In the genomic region with DNA sequence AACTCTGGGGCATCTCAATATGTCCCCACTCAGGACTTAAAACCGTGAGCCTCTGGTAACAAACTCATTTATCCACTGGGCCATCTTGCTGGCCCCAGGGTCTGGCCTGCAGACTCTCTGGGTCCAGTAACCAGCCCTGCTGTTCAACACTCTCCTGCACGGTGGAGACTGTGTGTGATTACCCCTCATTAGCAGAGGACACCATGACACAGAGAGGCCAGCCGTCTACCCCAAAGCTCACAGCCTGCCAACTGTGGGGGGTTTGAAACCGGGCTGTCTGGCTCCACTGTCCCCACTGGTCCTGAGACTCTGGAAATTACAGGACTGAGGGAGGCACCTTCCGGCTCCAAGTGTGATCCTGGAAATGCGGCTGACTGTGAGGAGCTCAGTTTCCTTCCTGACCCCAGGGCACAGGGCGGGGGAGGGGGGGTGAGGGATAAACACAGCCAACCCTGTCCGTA, we compare ENCODE assay signal across 8 mouse cellular contexts. TPM values are rescaled to one million over a fixed set of nuclear protein-coding genes. Genes with fewer than 3 reads are reported as not detected.
DNase-seq lines count a peak whose midpoint lies in the region; ATAC-seq lines count a peak whose summit lies in the region.

No protein-coding gene starts in this region.

- H3K27me3 ChIP-seq in heart, embryonic 11.5 days (ENCODE audit: control insufficient read depth, insufficient read depth, low read length) = no peaks in the 10 kb centered on the region
- no peaks in the 10 kb centered on the region for H3K27me3 ChIP-seq in midbrain, embryonic 13.5 days

- peak overlapping the region; percentile 70 for H3K4me2 ChIP-seq in heart, embryonic 11.5 days
- peak overlapping the region; percentile 73 for H3K4me2 ChIP-seq in midbrain, embryonic 13.5 days (replicated peaks)

- H3K4me3 ChIP-seq in heart, embryonic 11.5 days (ENCODE audit: low read depth, low read length) = peak overlapping the region; percentile 86
- H3K4me3 ChIP-seq in midbrain, embryonic 13.5 days (replicated peaks) = peak overlapping the region; percentile 60; the same call in 1 of the 2 replicates

- no peaks in the 10 kb centered on the region for H3K9me3 ChIP-seq in heart, embryonic 11.5 days (replicated peaks; ENCODE audit: control insufficient read depth, low read length)
- H3K9me3 ChIP-seq in midbrain, embryonic 13.5 days = no peaks in the 10 kb centered on the region

- no peak for ATAC-seq in heart, embryonic 11.5 days (replicated peaks; ENCODE audit: insufficient number of reproducible peaks, low FRiP score, low TSS enrichment)
- no peak for ATAC-seq in midbrain, embryonic 13.5 days

- peak overlapping the region; percentile 31; the same call in 1 of the 2 replicates for H3K27ac ChIP-seq in heart, embryonic 11.5 days (ENCODE audit: low read depth, low read length)
- no peak overlapping the region for H3K27ac ChIP-seq in midbrain, embryonic 13.5 days

- H3K9ac ChIP-seq in heart, embryonic 11.5 days (ENCODE audit: low read depth, low read length) = peak overlapping the region; percentile 90
- H3K9ac ChIP-seq in midbrain, embryonic 13.5 days (replicated peaks) = peak overlapping the region; percentile 54

- peaks cover 27% of the 10 kb centered on the region for H3K4me1 ChIP-seq in heart, embryonic 11.5 days (ENCODE audit: control insufficient read depth, insufficient read depth, low read length)
- peaks cover 40% of the 10 kb centered on the region for H3K4me1 ChIP-seq in midbrain, embryonic 13.5 days (replicated peaks)

- H3K36me3 ChIP-seq in heart, embryonic 11.5 days (ENCODE audit: control insufficient read depth, insufficient read depth, low read length) = no peaks in the 10 kb centered on the region
- H3K36me3 ChIP-seq in midbrain, embryonic 13.5 days = no peaks in the 10 kb centered on the region

- WGBS in heart, embryonic 11.5 days (ENCODE audit: insufficient replicate concordance) = 20% methylated on average over 8 of the region's 8 CpGs
- WGBS in midbrain, embryonic 13.5 days = 58% methylated on average over 8 of the region's 8 CpGs

- intact Hi-C loops in gastrocnemius, postnatal 36 days (cut with DNase I) = no loop called here

- DNase-seq in gastrocnemius, postnatal 25 days = peak; percentile 60
- DNase-seq in gastrocnemius, postnatal 36 days = no peak
- peak; percentile 69 for DNase-seq in kidney, postnatal 10 days
- DNase-seq in adipocyte (ENCODE audit: low spot score) = no peak
- DNase-seq in ovary, postnatal 14 days (ENCODE audit: low spot score) = no peak
- DNase-seq in thymus, postnatal 0 days (ENCODE audit: low spot score) = no peak

RNA-seq across cellular contexts. Expression of a gene that starts 2.0 kb away (rescaled TPM):
- total RNA-seq in gastrocnemius, postnatal 25 days (2021) = 100 to 1,000 TPM; 121 to 144 TPM
- total RNA-seq in gastrocnemius, postnatal 36 days (2021) = 100 to 1,000 TPM; 197 to 200 TPM
- polyA plus RNA-seq in heart, embryonic 11.5 days (2014; fragmentation: Nextera tagmentation; extraction: Ambion mirVana) = 25.3 and 27.6 TPM in 2 replicates
- polyA plus RNA-seq in midbrain, embryonic 13.5 days (2015; fragmentation: Nextera tagmentation; extraction: Ambion mirVana) = 9.1 and 10.3 TPM in 2 replicates
- 4.6 and 4.8 TPM in 2 replicates for polyA plus RNA-seq in thymus, postnatal 0 days (2015; fragmentation: Nextera tagmentation; extraction: Ambion mirVana)

RNA-seq across cellular contexts. Expression of a gene that starts 11.3 kb away (rescaled TPM):
- total RNA-seq in gastrocnemius, postnatal 25 days (2021) = 100 to 1,000 TPM; 145 to 151 TPM
- total RNA-seq in gastrocnemius, postnatal 36 days (2021) = 100 to 1,000 TPM; 133 to 145 TPM
- 490 and 526 TPM in 2 replicates for polyA plus RNA-seq in heart, embryonic 11.5 days (2014; fragmentation: Nextera tagmentation; extraction: Ambion mirVana)
- 345 and 368 TPM in 2 replicates for polyA plus RNA-seq in midbrain, embryonic 13.5 days (2015; fragmentation: Nextera tagmentation; extraction: Ambion mirVana)
- polyA plus RNA-seq in thymus, postnatal 0 days (2015; fragmentation: Nextera tagmentation; extraction: Ambion mirVana) = 489 and 490 TPM in 2 replicates

RNA-seq across cellular contexts. Expression of a gene that starts 23.4 kb away (rescaled TPM):
- total RNA-seq in gastrocnemius, postnatal 25 days (2021) = 1 to 10 TPM; 4.3 to 4.8 TPM
- 1 to 10 TPM; 3.1 to 3.6 TPM for total RNA-seq in gastrocnemius, postnatal 36 days (2021)
- 7.5 and 8.4 TPM in 2 replicates for polyA plus RNA-seq in heart, embryonic 11.5 days (2014; fragmentation: Nextera tagmentation; extraction: Ambion mirVana)
- polyA plus RNA-seq in midbrain, embryonic 13.5 days (2015; fragmentation: Nextera tagmentation; extraction: Ambion mirVana) = 28.0 and 28.2 TPM in 2 replicates
- polyA plus RNA-seq in thymus, postnatal 0 days (2015; fragmentation: Nextera tagmentation; extraction: Ambion mirVana) = 16.5 and 19.7 TPM in 2 replicates

RNA-seq across cellular contexts. Expression of a gene that starts 46.3 kb away (rescaled TPM):
- 10 to 100 TPM; 23.0 to 23.8 TPM for total RNA-seq in gastrocnemius, postnatal 25 days (2021)
- 10 to 100 TPM; 20.5 to 26.1 TPM for total RNA-seq in gastrocnemius, postnatal 36 days (2021)
- polyA plus RNA-seq in heart, embryonic 11.5 days (2014; fragmentation: Nextera tagmentation; extraction: Ambion mirVana) = 12.4 and 12.8 TPM in 2 replicates
- polyA plus RNA-seq in midbrain, embryonic 13.5 days (2015; fragmentation: Nextera tagmentation; extraction: Ambion mirVana) = 26.1 and 26.3 TPM in 2 replicates
- 17.5 and 17.8 TPM in 2 replicates for polyA plus RNA-seq in thymus, postnatal 0 days (2015; fragmentation: Nextera tagmentation; extraction: Ambion mirVana)

RNA-seq across cellular contexts. Expression of a gene that starts 49.7 kb away (rescaled TPM):
- total RNA-seq in gastrocnemius, postnatal 25 days (2021) = 10 to 100 TPM; 35.2 to 39.1 TPM
- total RNA-seq in gastrocnemius, postnatal 36 days (2021) = 10 to 100 TPM; 40.2 to 44.4 TPM
- polyA plus RNA-seq in heart, embryonic 11.5 days (2014; fragmentation: Nextera tagmentation; extraction: Ambion mirVana) = 70.0 and 72.9 TPM in 2 replicates
- 75.2 and 75.4 TPM in 2 replicates for polyA plus RNA-seq in midbrain, embryonic 13.5 days (2015; fragmentation: Nextera tagmentation; extraction: Ambion mirVana)
- polyA plus RNA-seq in thymus, postnatal 0 days (2015; fragmentation: Nextera tagmentation; extraction: Ambion mirVana) = 69.5 and 71.1 TPM in 2 replicates

Comparison
In these comparisons a context has a peak if more than half of its experiments do, and no peak if none do; other contexts are left out.
1. DNase-seq: peak in gastrocnemius, postnatal 25 days (single experiment) and kidney, postnatal 10 days (single experiment); none in gastrocnemius, postnatal 36 days (0 of 2), adipocyte (single experiment), ovary, postnatal 14 days (single experiment) and thymus, postnatal 0 days (single experiment).